Mouse (Mus musculus): ENCODE measurements at regions not wholly inside any gene's neighbourhood (a gene's known extent, or its start where the extent isn't known, plus 50 kb on each side); places are given as distances from the start of the nearest gene placed in this dataset.

- no peak for DNase-seq
Observed at GRCm38 (mm10) chr2:166226929-166227328, 71.5 kb upstream of the Sulf2 start.

- no peak for DNase-seq
Observed at GRCm38 (mm10) chr2:166226331-166226730, 70.9 kb upstream of the Sulf2 start.

GRCm38 (mm10) chr2:166225354-166225753 is 69.9 kb upstream of the Sulf2 start:
- DNase-seq, result no peak

GRCm38 (mm10) chr2:166218783-166219182 is 63.3 kb upstream of the Sulf2 start:
- DNase-seq, result no peak

- DNase-seq, result no peak
Observed at GRCm38 (mm10) chr2:166216512-166216865, 61.0 kb upstream of the Sulf2 start.

GRCm38 (mm10) chr2:166215610-166216511 is 60.4 kb upstream of the Sulf2 start:
- DNase-seq, result peak; percentile 28

- DNase-seq, result no peak
Observed at GRCm38 (mm10) chr2:166215191-166215590, 59.7 kb upstream of the Sulf2 start.

- no peak for DNase-seq
Observed at GRCm38 (mm10) chr2:166207145-166207508, 51.7 kb upstream of the Sulf2 start.

GRCm38 (mm10) chr2:166206396-166207144 is 51.1 kb upstream of the Sulf2 start:
- DNase-seq, result no peak
